Mouse (Mus musculus): ENCODE results near the gene Wnt5a. TPM values are rescaled to one million over a fixed set of nuclear protein-coding genes. Genes with fewer than 3 reads are reported as not detected.
A peak's percentile ranks its signal among the peaks of the same experiment; 100 is the strongest.

Wnt5a gene
- polyA plus RNA-seq, 1 experiment from 2014 or later = 40.4 TPM

DNA sequence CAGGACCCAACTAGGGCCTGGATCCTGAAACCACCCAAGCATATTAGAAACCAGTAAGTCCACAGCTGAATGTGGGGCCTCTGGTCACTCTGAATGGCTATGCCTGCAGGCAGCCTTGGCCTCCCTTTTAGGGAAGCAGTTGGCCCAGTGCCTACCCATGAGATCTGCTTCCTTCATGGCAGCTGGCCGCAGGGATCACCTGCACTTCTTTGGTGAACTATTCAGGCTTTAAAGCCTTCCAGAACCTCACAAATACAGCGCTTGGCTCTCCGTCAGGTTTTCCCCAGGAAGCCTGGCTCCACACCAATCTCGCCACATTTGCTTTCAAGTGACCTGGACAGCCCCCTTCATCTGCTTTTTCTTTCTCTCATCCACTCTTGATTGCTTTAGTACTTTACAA, 31.3 kb downstream of the Wnt5a start:
- Histone ChIP-seq H3K27ac (replicated peaks) (no peak overlapping the region), H3K4me1 (no peaks in the 10 kb centered on the region), H3K9me3 (no peaks in the 10 kb centered on the region), H3K36me3 (replicated peaks) (no peaks in the 10 kb centered on the region), H3K27me3 (replicated peaks; ENCODE audit: low read depth, poor library complexity, severe bottlenecking) (0 out of 2 replicates have a peak, but pooled peaks cover 3% of the 10 kb centered on the region), H3K4me3 (no peak overlapping the region)
- DNase-seq (ENCODE audit: low spot score) = no peak
- WGBS = 83% methylated on average over 4 of the region's 4 CpGs

DNA sequence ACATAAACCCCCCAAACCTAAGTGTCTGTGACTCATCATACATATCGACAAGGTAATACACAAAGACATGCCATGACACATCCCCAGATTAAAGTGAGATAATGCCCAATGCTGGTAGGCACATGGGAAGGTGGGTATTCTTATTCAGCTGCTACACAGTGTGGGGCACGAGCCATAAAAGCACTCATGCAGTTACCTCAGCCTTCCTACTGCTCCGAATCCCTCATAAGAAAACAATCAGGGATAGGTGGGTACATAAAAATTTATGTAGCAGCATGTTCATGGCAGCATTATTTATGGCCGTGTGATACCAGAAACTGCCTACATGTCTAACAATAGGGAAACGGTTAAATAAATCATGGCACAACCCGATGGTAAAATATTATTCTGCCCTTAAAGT, 35.0 kb downstream of the Wnt5a start:
- peaks cover 10% of the 10 kb centered on the region for H3K4me1 ChIP-seq
- DNase-seq (ENCODE audit: low spot score) = no peak
- no peaks in the 10 kb centered on the region for H3K9me3 ChIP-seq
- no peak overlapping the region for H3K4me3 ChIP-seq
- H3K36me3 ChIP-seq (replicated peaks) = no peaks in the 10 kb centered on the region
- 0 out of 2 replicates have a peak, but pooled peaks cover 3% of the 10 kb centered on the region for H3K27me3 ChIP-seq (replicated peaks; ENCODE audit: low read depth, poor library complexity, severe bottlenecking)
- 93% methylated on average over 6 of the region's 6 CpGs for WGBS
- H3K27ac ChIP-seq (replicated peaks) = no peak overlapping the region

DNA sequence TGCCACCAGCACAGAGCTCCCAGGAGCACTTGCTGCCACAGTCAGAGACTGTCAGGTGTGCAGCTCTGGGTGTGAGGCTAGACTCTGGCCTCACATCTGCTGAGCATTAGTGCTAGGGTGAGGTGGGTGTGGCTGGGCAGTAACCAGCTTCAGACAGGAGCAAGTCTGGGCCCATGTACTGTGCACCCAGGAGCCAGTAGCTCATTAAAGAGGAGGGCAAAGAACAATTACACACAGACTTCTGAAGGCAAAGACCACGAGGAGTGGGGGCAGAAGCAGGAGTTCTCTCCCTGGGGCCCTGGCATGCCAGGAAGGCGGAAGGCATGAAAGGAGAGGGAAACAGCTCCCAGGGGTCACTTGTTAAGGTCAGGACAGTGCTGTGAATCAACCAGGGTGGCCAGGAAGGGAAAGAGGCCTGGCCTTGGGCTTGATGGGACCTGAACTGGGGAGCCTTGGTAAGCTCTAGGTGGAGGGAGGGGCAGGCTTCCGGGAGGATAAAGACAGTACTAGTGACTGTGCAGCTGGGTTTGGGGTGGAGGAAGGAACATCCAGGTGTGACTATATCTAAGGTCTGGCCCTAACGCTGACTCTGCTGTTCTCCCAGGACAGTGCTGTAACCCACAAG, 37.7 kb downstream of the Wnt5a start:
- DNase-seq (ENCODE audit: low spot score) = peak; percentile 52
- no peak overlapping the region for H3K27ac ChIP-seq (replicated peaks)
- no peak overlapping the region for H3K4me3 ChIP-seq
- 33% methylated on average over 4 of the region's 4 CpGs for WGBS
- no peaks in the 10 kb centered on the region for H3K36me3 ChIP-seq (replicated peaks)
- H3K4me1 ChIP-seq = peaks cover 10% of the 10 kb centered on the region
- no peaks in the 10 kb centered on the region for H3K9me3 ChIP-seq
- 0 out of 2 replicates have a peak, but pooled peaks cover 3% of the 10 kb centered on the region for H3K27me3 ChIP-seq (replicated peaks; ENCODE audit: low read depth, poor library complexity, severe bottlenecking)

DNA sequence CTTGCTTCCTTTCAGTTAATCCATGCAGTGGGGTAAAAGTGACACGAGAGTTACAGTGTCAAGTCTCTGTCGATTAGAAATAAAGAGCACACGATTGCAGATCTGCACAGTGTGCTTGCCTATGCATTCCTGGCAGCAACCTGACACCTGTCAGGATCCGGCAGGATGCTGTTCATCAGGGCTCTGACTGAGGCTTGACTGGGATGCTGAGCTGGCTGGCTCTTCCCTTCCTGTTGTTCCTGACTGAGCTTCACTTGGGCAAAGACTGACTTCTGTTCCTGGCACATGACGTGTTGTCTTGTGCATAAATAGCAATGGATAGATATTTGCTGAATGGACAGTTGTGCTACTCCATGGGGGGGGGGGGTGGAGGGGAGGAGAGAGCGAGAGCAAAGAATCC, 57.3 kb downstream of the Wnt5a start:
- WGBS = 62% methylated on average over 6 of the region's 6 CpGs
- no peaks in the 10 kb centered on the region for H3K9me3 ChIP-seq

More for the DNA sequence above, 57.3 kb downstream of the Wnt5a start:
- Histone ChIP-seq H3K27ac (replicated peaks) (no peak overlapping the region), H3K36me3 (replicated peaks) (no peaks in the 10 kb centered on the region), H3K4me3 (no peak overlapping the region), H3K27me3 (replicated peaks; ENCODE audit: low read depth, poor library complexity, severe bottlenecking) (no peaks in the 10 kb centered on the region), H3K4me1 (no peaks in the 10 kb centered on the region)
- no peak for DNase-seq (ENCODE audit: low spot score)

All from embryonic facial prominence, embryonic 10.5 days (tissue).